Mouse (Mus musculus): ENCODE measurements around the gene Knl1. TPM values are rescaled to one million over a fixed set of nuclear protein-coding genes. Genes with fewer than 3 reads are reported as not detected.

The Knl1 gene
- polyA plus RNA-seq, 1 experiment from 2014 or later = 39.7 TPM

DNA sequence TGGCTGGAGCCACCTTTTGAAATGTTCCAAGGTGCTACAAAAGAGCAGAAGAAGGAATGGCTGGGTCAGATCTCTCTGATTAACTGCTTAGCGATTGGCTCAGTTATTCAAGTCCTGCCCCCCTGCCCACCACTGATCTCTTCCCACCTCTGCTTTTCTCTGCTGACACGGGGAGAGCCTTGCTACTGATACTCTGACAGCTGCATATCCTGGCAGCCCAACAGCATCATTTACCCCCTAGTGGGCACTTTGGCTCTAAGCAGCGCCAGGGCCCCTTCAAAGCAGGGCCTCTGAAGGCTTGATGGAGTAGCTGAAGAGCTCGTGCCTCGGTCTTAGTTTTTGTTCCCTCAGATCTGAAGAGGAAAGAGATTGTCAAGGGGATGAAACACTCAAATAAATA lies 27.8 kb upstream of the Knl1 start:
- Histone ChIP-seq H3K4me2 (replicated peaks) (peak overlapping the region; percentile 27), H3K9ac (no peak overlapping the region), H3K4me1 (peaks cover 7% of the 10 kb centered on the region; the same call in 1 of the 2 replicates), H3K9me3 (replicated peaks) (0 out of 2 replicates have a peak, but pooled peaks cover 2% of the 10 kb centered on the region), H3K27ac (replicated peaks) (peak overlapping the region; percentile 76), H3K27me3 (no peaks in the 10 kb centered on the region), H3K36me3 (peaks cover 54% of the 10 kb centered on the region), H3K4me3 (replicated peaks) (no peak overlapping the region)
- peak; percentile 58; the same call in 1 of the 2 replicates for ATAC-seq (ENCODE audit: insufficient number of reproducible peaks, low FRiP score, low TSS enrichment, low read depth)
- WGBS = 19% methylated on average over 5 of the region's 5 CpGs

DNA sequence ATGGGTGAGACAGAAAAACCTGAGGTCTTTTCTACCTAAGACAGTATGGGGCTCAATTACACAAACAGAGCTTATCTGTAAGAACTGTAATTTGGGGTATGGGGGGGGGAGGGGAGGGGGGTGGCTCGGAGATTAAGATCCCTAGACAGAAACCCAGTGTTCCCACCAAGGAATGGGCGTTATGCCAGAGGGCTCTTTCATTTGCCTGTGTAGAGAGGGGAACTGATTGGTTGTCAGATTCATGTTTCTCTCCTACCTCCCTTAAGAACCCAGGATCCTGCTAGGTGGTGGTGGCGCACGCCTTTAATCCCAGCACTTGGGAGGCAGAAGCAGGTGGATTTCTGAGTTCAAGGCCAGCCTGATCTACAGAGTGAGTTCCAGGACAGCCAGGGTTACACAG lies 27.4 kb upstream of the Knl1 start:
- no peak overlapping the region for H3K4me2 ChIP-seq (replicated peaks)

DNA sequence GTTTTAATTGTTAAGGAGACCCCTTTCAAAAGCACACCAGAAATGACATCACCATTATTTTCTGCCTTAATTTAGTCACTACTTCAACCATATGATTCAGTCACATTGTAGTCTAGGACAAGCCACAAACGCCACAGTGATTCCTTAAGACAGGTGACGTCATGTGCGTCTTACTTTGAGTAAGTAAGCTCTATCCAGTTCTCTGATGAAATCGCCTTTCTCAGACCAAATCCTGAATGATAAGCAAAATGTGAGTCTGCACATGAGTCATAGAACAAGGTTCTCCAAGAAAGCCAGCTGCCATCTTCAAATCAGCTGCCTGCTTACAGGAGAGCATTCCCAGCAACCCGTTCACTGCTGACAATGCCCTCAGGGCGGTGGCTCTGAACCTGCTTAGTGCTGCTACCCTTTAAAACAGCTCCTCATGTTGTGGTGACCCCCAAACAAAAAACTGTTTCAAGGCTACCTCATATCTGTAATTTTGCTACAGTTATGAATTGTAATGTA lies 23.7 kb upstream of the Knl1 start:
- Histone ChIP-seq H3K4me2 (replicated peaks) (no peak overlapping the region), H3K27ac (replicated peaks) (no peak overlapping the region), H3K36me3 (peaks cover 51% of the 10 kb centered on the region), H3K4me1 (peaks cover 7% of the 10 kb centered on the region; the same call in 1 of the 2 replicates), H3K27me3 (no peaks in the 10 kb centered on the region), H3K9me3 (replicated peaks) (0 out of 2 replicates have a peak, but pooled peaks cover 2% of the 10 kb centered on the region), H3K9ac (no peak overlapping the region), H3K4me3 (replicated peaks) (no peak overlapping the region)
- no peak for ATAC-seq (ENCODE audit: insufficient number of reproducible peaks, low FRiP score, low TSS enrichment, low read depth)
- 90% methylated on average over 6 of the region's 6 CpGs for WGBS

More for the DNA sequence above, 27.4 kb upstream of the Knl1 start:
- ATAC-seq (ENCODE audit: insufficient number of reproducible peaks, low FRiP score, low TSS enrichment, low read depth) = no peak
- Histone ChIP-seq H3K27me3 (no peaks in the 10 kb centered on the region), H3K27ac (replicated peaks) (no peak overlapping the region; the same call in 1 of the 2 replicates), H3K9me3 (replicated peaks) (0 out of 2 replicates have a peak, but pooled peaks cover 2% of the 10 kb centered on the region), H3K4me3 (replicated peaks) (no peak overlapping the region), H3K9ac (no peak overlapping the region), H3K4me1 (peaks cover 7% of the 10 kb centered on the region; the same call in 1 of the 2 replicates), H3K36me3 (peaks cover 58% of the 10 kb centered on the region)
- 43% methylated on average over 4 of the region's 4 CpGs for WGBS

DNA sequence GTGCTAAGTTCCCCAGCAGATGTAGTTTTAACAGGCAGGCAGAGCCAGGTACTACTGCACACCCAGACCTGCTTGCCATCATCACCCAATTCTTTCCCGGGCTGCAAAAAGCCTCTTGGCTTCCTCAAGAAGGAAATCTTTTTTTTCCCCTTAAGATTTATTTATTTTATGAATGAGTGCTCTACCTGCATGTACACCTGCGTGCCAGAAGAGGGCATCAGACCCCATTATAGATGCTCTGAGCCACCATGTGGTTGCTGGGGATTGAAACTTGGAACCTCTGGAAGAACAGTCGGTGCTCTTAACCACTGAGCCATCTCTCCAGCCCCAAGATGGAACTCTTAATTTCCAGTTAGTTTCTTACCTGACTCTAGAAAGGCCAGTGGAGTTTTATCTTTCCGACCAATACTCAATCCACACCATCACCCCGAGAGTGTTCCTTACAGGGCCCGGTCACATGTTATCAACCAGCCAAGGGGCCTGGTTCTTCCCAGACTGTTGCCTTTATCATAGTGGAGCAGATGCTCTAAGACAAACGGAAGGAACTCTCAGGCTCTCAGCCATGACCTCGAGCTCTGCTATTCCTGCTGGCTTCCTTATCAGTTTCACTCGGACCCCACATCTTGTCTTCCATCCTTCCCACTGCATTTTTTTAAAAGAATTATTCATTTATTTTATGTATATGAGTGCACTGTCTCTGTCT lies 22.2 kb upstream of the Knl1 start:
- Histone ChIP-seq H3K9me3 (replicated peaks) (0 out of 2 replicates have a peak, but pooled peaks cover 2% of the 10 kb centered on the region), H3K4me2 (replicated peaks) (no peak overlapping the region), H3K9ac (no peak overlapping the region), H3K4me3 (replicated peaks) (no peak overlapping the region), H3K36me3 (peaks cover 43% of the 10 kb centered on the region), H3K27me3 (no peaks in the 10 kb centered on the region), H3K27ac (replicated peaks) (no peak overlapping the region), H3K4me1 (peaks cover 4% of the 10 kb centered on the region)
- WGBS = 73% methylated on average over 9 of the region's 9 CpGs
- no peak for ATAC-seq (ENCODE audit: insufficient number of reproducible peaks, low FRiP score, low TSS enrichment, low read depth)

DNA sequence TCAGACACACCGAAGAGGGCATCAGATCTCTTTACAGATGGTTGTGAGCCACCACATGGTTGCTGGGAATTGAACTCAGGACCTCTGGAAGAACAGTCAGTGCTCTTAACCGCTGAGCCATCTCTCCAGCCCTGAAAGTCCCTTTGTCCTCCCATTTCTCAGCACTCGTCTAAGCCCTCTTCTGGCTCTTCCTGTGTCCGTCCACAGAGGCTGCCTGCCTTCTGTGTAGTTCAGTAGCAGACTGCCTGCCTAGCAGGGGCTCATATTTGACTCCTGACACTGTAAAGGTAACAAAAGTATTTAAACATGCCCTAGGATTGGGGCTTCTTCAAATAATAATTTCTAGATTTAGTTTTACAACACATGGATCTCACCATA lies 21.7 kb upstream of the Knl1 start:
- ATAC-seq (ENCODE audit: insufficient number of reproducible peaks, low FRiP score, low TSS enrichment, low read depth) = no peak
- H3K27ac ChIP-seq (replicated peaks) = no peak overlapping the region
- 73% methylated on average over 4 of the region's 4 CpGs for WGBS
- no peak overlapping the region for H3K9ac ChIP-seq
- no peak overlapping the region for H3K4me3 ChIP-seq (replicated peaks)
- no peak overlapping the region for H3K4me2 ChIP-seq (replicated peaks)
- peaks cover 41% of the 10 kb centered on the region for H3K36me3 ChIP-seq
- no peaks in the 10 kb centered on the region for H3K27me3 ChIP-seq
- H3K4me1 ChIP-seq = peaks cover 4% of the 10 kb centered on the region
- 0 out of 2 replicates have a peak, but pooled peaks cover 2% of the 10 kb centered on the region for H3K9me3 ChIP-seq (replicated peaks)

DNA sequence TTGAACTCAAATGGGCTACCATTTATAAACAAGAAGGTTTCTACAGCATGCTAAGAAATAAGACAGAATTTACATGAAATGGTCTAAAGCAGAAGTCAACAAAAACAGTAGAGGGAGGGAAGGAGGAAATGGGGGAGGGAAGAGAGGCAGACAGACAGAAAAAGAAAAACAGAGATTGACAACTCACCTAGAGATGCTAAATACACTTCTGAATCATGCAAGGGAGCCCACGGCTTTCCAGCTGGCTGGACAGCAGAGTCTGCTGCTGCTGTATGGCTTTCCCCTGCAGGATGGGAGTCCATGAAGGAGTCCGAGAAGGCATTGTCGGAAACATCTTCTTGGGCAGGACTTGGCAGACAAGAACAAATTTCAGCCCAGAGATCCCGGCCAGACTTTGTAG lies 20.0 kb upstream of the Knl1 start:
- WGBS = 87% methylated on average over 4 of the region's 4 CpGs
- Histone ChIP-seq H3K9me3 (replicated peaks) (no peaks in the 10 kb centered on the region), H3K4me3 (replicated peaks) (no peak overlapping the region), H3K4me1 (peaks cover 4% of the 10 kb centered on the region), H3K36me3 (peaks cover 26% of the 10 kb centered on the region), H3K4me2 (replicated peaks) (no peak overlapping the region), H3K27ac (replicated peaks) (no peak overlapping the region), H3K9ac (no peak overlapping the region), H3K27me3 (no peaks in the 10 kb centered on the region)
- no peak for ATAC-seq (ENCODE audit: insufficient number of reproducible peaks, low FRiP score, low TSS enrichment, low read depth)

DNA sequence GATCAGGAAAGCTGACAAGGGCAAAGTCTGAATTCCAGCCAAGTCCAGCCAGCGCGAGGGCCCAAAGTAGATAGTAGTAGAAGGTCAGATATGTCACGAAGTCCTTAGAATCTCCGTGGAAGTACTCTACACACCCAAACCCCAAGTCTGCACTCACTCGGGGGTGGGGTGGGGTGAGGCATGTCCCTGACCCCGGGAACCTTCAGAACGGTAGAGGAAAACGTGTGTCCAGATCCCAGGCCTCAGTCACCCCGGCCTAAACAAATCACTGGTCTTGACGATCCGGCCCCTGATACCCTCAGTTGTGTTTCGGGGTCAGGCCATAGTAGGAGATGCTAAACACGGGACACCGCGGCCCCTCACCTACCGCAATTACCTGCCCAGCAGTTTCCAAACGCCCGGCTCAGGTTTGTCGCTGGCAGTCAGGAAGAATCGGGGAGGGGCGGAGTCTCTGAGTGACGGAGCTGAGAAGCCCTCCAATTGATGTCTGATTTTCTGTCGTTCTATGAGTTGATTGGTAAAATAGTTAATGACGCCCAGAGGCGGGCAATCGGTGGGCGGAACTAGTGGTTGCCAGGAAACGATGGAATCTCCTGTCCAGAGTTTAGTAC lies 17.9 kb upstream of the Knl1 start, which contains the start of gene Ccdc32:
TSS of gene Ccdc32 (minus strand) at position 453 of the 611 bp plus-strand sequence.
- WGBS = under 1% methylated on average over 28 of the region's 28 CpGs

DNA sequence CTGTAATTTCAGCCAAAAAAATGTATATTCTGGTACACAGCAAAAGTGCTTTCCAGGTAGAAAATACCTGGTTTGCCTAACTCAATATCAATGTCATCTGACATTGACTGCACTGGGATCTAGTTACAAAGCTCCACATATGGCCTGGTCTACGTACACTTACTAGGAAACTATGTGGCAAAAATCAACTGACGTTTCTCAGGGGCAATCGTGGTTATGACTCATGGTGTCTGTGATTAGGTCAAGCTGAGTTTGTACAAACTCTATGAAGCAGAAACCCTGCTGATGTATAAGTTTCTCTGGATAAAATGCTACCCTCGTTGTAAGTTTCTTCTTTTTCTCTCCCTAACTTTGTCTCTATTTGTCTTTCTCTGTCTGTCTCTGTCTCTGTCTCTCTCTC lies 14.7 kb upstream of the Knl1 start:
- Histone ChIP-seq H3K4me2 (replicated peaks) (no peak overlapping the region), H3K36me3 (peaks cover 4% of the 10 kb centered on the region; the same call in 1 of the 2 replicates), H3K9me3 (replicated peaks) (no peaks in the 10 kb centered on the region), H3K9ac (no peak overlapping the region), H3K4me3 (replicated peaks) (no peak overlapping the region), H3K27me3 (no peaks in the 10 kb centered on the region), H3K4me1 (peaks cover 16% of the 10 kb centered on the region), H3K27ac (replicated peaks) (no peak overlapping the region)
- WGBS = 51% methylated on average over 4 of the region's 4 CpGs
- ATAC-seq (ENCODE audit: insufficient number of reproducible peaks, low FRiP score, low TSS enrichment, low read depth) = no peak

More for the DNA sequence above, 17.9 kb upstream of the Knl1 start, which contains the start of gene Ccdc32:
- peak within 1 kb of the TSS; percentile 75 for H3K9ac ChIP-seq
- no peaks in the 10 kb centered on the region for H3K27me3 ChIP-seq
- peak within 1 kb of the TSS; percentile 65 for H3K4me2 ChIP-seq (replicated peaks)
- H3K36me3 ChIP-seq = peaks cover 12% of the 10 kb centered on the region; the same call in 1 of the 2 replicates
- H3K4me1 ChIP-seq = peaks cover 4% of the 10 kb centered on the region
- H3K4me3 ChIP-seq (replicated peaks) = peak within 1 kb of the TSS; percentile 81
- peak; percentile 93 for ATAC-seq (ENCODE audit: insufficient number of reproducible peaks, low FRiP score, low TSS enrichment, low read depth)
- no peaks in the 10 kb centered on the region for H3K9me3 ChIP-seq (replicated peaks)
- no peak within 1 kb of the TSS for H3K27ac ChIP-seq (replicated peaks)

DNA sequence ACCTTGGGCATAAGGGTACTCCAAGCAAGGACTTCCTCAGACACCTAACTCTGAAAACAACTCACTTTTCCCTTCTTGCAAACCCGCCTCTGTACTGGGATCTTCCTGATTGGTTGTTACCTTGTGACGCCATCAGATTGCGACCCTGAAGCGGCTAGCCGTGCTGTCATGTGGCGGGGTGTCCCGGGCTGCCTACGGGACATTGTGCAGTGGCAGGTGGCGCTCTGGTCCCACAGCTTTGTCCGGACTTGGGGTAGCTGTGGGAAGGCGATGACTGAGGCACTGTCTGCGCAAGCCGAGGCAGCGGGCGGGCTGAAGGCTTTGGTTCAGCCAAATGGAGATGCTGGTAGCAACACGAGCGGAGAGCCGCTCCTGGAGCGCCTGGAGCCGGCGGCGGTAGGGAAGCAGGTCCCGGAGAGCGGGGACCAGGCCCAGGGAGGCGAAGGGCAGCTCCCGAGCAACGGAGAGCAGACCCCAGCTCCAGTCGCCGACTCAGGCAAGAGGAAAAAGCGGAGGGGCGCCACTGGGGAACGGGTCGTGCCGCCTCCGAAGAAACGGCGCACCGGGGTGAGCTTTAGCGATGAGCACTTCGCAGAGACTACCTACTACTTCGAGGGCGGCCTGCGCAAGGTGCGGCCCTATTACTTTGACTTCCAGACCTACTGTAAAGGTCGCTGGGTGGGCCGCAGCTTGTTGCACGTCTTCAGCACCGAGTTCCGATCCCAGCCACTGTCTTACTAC lies 12.1 kb upstream of the Knl1 start, which contains the start of gene Rpusd2:
TSS of gene Rpusd2 (plus strand) at position 135 of the 741 bp plus-strand sequence.
- peak within 1 kb of the TSS; percentile 75 for H3K9ac ChIP-seq
- ATAC-seq (ENCODE audit: insufficient number of reproducible peaks, low FRiP score, low TSS enrichment, low read depth) = peak; percentile 93
- H3K4me1 ChIP-seq = peaks cover 11% of the 10 kb centered on the region
- H3K36me3 ChIP-seq = peaks cover 20% of the 10 kb centered on the region
- peak within 1 kb of the TSS; percentile 90 for H3K27ac ChIP-seq (replicated peaks)
- H3K4me3 ChIP-seq (replicated peaks) = peak within 1 kb of the TSS; percentile 95
- peak within 1 kb of the TSS; percentile 77 for H3K4me2 ChIP-seq (replicated peaks)
- H3K27me3 ChIP-seq = no peaks in the 10 kb centered on the region
- WGBS = under 1% methylated on average over 49 of the region's 49 CpGs
- no peaks in the 10 kb centered on the region for H3K9me3 ChIP-seq (replicated peaks)

DNA sequence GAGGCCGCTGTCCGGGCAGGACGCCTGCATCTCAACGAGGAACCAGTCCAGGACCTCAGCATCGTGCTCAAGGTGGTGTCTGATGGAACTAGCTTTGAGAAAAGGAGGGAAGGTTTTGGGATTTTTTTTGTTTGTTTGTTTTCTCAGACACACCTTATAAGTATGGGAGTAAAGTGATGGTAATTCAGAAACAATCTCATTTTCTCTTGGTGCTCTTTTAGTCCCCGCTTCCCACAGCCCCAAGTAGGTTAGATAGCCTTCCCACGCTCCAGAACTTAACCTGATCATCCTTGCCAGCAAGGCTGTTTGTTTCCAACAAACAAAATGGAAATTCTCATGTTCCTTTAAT lies 11.5 kb upstream of the Knl1 start:
- H3K9me3 ChIP-seq (replicated peaks) = no peaks in the 10 kb centered on the region
- WGBS = 10% methylated on average over 7 of the region's 7 CpGs
- peaks cover 20% of the 10 kb centered on the region for H3K36me3 ChIP-seq
- ATAC-seq (ENCODE audit: insufficient number of reproducible peaks, low FRiP score, low TSS enrichment, low read depth) = no peak
- H3K4me3 ChIP-seq (replicated peaks) = peak overlapping the region; percentile 95
- peak overlapping the region; percentile 90 for H3K27ac ChIP-seq (replicated peaks)
- peak overlapping the region; percentile 75 for H3K9ac ChIP-seq
- H3K27me3 ChIP-seq = no peaks in the 10 kb centered on the region
- peak overlapping the region; percentile 77 for H3K4me2 ChIP-seq (replicated peaks)
- H3K4me1 ChIP-seq = peaks cover 11% of the 10 kb centered on the region

DNA sequence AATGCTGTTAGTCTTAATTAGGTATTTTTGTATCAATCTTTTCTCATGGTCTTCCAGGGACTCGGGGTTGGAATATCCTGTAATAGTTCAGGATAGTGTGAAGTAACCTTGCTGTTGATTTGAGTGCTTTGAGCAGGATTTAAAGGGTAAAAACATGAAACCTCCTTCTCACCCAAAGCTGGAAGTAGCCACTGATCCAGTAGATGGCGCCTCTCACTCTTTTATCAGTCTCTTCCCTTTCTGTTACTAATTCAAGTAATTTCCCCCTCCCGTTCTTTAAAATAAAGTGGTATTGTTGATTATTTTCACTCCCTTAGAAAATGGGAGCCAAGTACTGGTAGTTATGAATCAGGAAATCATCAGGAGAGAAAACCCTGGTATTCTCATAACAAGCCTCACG lies 6.0 kb upstream of the Knl1 start:
- H3K27ac ChIP-seq (replicated peaks) = no peak overlapping the region
- no peak overlapping the region for H3K9ac ChIP-seq
- no peak for ATAC-seq (ENCODE audit: insufficient number of reproducible peaks, low FRiP score, low TSS enrichment, low read depth)

More for the DNA sequence above, 6.0 kb upstream of the Knl1 start:
- Histone ChIP-seq H3K27me3 (no peaks in the 10 kb centered on the region), H3K4me3 (replicated peaks) (no peak overlapping the region), H3K9me3 (replicated peaks) (no peaks in the 10 kb centered on the region), H3K4me2 (replicated peaks) (no peak overlapping the region), H3K4me1 (peaks cover under 1% of the 10 kb centered on the region; the same call in 1 of the 2 replicates), H3K36me3 (peaks cover 23% of the 10 kb centered on the region)
- 44% methylated on average over 4 of the region's 4 CpGs for WGBS
